8 mouse cellular contexts compared by ENCODE assay signal in genomic region chr1:91251148-91251650, GRCm38 (mm10). TPM values are rescaled to one million over a fixed set of nuclear protein-coding genes. Genes with fewer than 3 reads are reported as not detected.
DNase-seq lines count a peak whose midpoint lies in the region; ATAC-seq and TF ChIP-seq lines count a peak whose summit lies in the region.

No protein-coding gene starts in this region.

- peaks cover 56% of the 10 kb centered on the region for H3K4me1 ChIP-seq in G1E (ENCODE audit: insufficient read depth, low read depth, low read length)
- H3K4me1 ChIP-seq in forebrain, postnatal 0 days (ENCODE audit: insufficient read depth): peaks cover 12% of the 10 kb centered on the region; the same call in 1 of the 2 replicates
- peaks cover 23% of the 10 kb centered on the region for H3K4me1 ChIP-seq in limb, embryonic 12.5 days (replicated peaks)

- 52% methylated on average over 5 of the region's 5 CpGs for WGBS in forebrain, postnatal 0 days
- 48% methylated on average over 5 of the region's 5 CpGs for WGBS in limb, embryonic 12.5 days

- H3K4me3 ChIP-seq in gastrocnemius, adult 2 months: peak overlapping the region; percentile 84
- peak overlapping the region; percentile 91 for H3K4me3 ChIP-seq in G1E (ENCODE audit: low read depth, low read length)
- H3K4me3 ChIP-seq in forebrain, postnatal 0 days (ENCODE audit: low read depth, low read length): peak overlapping the region; percentile 94
- H3K4me3 ChIP-seq in limb, embryonic 12.5 days (replicated peaks): peak overlapping the region; percentile 100

- no peak for DNase-seq in gastrocnemius, adult 2 months
- no peak for DNase-seq in gastrocnemius, postnatal 4 days (ENCODE audit: low spot score in 2 of 2)
- DNase-seq in G1E (ENCODE audit: low spot score): no peak
- no peak for DNase-seq in forebrain, postnatal 0 days
- peak; percentile 41 for DNase-seq in naive thymus-derived CD4-positive, alpha-beta T cell, adult 2 months (ENCODE audit: low read depth)
- no peak for DNase-seq in urinary bladder, postnatal 4 days (ENCODE audit: low spot score in 2 of 2)
- no peak for DNase-seq in urinary bladder, adult 2 months (ENCODE audit: low spot score)

- intact Hi-C loops in gastrocnemius, adult 2 months (cut with DNase I): loop anchor here (10.0 kb wide), 1 partner anchor 134 kb away; no protein-coding TSS in a partner anchor

- no peaks in the 10 kb centered on the region for H3K9me3 ChIP-seq in G1E (replicated peaks)
- H3K9me3 ChIP-seq in forebrain, postnatal 0 days (ENCODE audit: low read length): no peaks in the 10 kb centered on the region
- no peaks in the 10 kb centered on the region for H3K9me3 ChIP-seq in limb, embryonic 12.5 days

- peak overlapping the region; percentile 88 for H3K9ac ChIP-seq in forebrain, postnatal 0 days
- peak overlapping the region; percentile 96 for H3K9ac ChIP-seq in limb, embryonic 12.5 days (replicated peaks)

- H3K36me3 ChIP-seq in G1E (replicated peaks): peaks cover 35% of the 10 kb centered on the region
- no peaks in the 10 kb centered on the region for H3K36me3 ChIP-seq in forebrain, postnatal 0 days (ENCODE audit: insufficient read depth)
- 0 out of 2 replicates have a peak, but pooled peaks cover 5% of the 10 kb centered on the region for H3K36me3 ChIP-seq in limb, embryonic 12.5 days

- H3K27me3 ChIP-seq in G1E (ENCODE audit: insufficient read depth, low read length): no peaks in the 10 kb centered on the region
- H3K27me3 ChIP-seq in forebrain, postnatal 0 days (ENCODE audit: insufficient read depth, low read length): no peaks in the 10 kb centered on the region
- no peaks in the 10 kb centered on the region for H3K27me3 ChIP-seq in limb, embryonic 12.5 days

- peak overlapping the region; percentile 97 for H3K27ac ChIP-seq in gastrocnemius, adult 2 months
- H3K27ac ChIP-seq in forebrain, postnatal 0 days (ENCODE audit: low read depth, low read length): no peak overlapping the region
- H3K27ac ChIP-seq in limb, embryonic 12.5 days: no peak overlapping the region

- no peak for ATAC-seq in G1E (ENCODE audit: extremely low read depth, insufficient number of reproducible peaks, low FRiP score, poor library complexity, severe bottlenecking)
- no peak for ATAC-seq in forebrain, postnatal 0 days
- no peak for ATAC-seq in limb, embryonic 12.5 days (ENCODE audit: insufficient number of reproducible peaks, insufficient read depth, low FRiP score, low TSS enrichment, low read depth)

- TF ChIP-seq CTCF in gastrocnemius, adult 2 months (IDR thresholded peaks at IDR 0.05): no peak
- TF ChIP-seq CTCF in G1E (IDR thresholded peaks at IDR 0.05; ENCODE audit: low read depth, low read length): no peak
- TF ChIP-seq CTCF in forebrain, postnatal 0 days (IDR thresholded peaks at IDR 0.05; ENCODE audit: low read depth): no peak

- H3K4me2 ChIP-seq in forebrain, postnatal 0 days (ENCODE audit: low read depth): peak overlapping the region; percentile 71
- peak overlapping the region; percentile 87 for H3K4me2 ChIP-seq in limb, embryonic 12.5 days

RNA-seq across cellular contexts. Expression of gene Ube2f, which starts 1.1 kb away (rescaled TPM):
- 10 to 100 TPM; 52.1 to 61.6 TPM for total RNA-seq in gastrocnemius, adult 2 months (2021)
- 10 to 100 TPM; 52.5 to 55.5 TPM for total RNA-seq in gastrocnemius, postnatal 4 days (2021)
- 85.6 and 90.7 TPM in 2 replicates for total RNA-seq in G1E (2014; fragmentation: Nextera tagmentation)
- total RNA-seq in G1E (2017): 52.9 and 61.3 TPM in 2 replicates
- 11.9 and 16.6 TPM in 2 replicates for polyA plus RNA-seq in G1E (2012)
- 38.1 and 38.7 TPM in 2 replicates for total RNA-seq in forebrain, postnatal 0 days (2014; rRNA removed)
- 44.1 and 45.3 TPM in 2 replicates for polyA plus RNA-seq in forebrain, postnatal 0 days (2015; fragmentation: Nextera tagmentation; extraction: Ambion mirVana)
- polyA plus RNA-seq in limb, embryonic 12.5 days (2016; fragmentation: Nextera tagmentation; extraction: Ambion mirVana): 70.2 and 71.1 TPM in 2 replicates
- 54.3 and 68.9 TPM in 2 replicates for polyA plus RNA-seq in urinary bladder, adult 2 months (2012; rRNA removed)

RNA-seq across cellular contexts. Expression of gene Scly, which starts 46.9 kb away (rescaled TPM):
- 10 to 100 TPM in 1 of 2 experiments, 1 to 10 TPM in 1; 8.1 to 11.5 TPM for total RNA-seq in gastrocnemius, adult 2 months (2021)
- 10 to 100 TPM; 10.9 to 11.5 TPM for total RNA-seq in gastrocnemius, postnatal 4 days (2021)
- 16.0 and 16.6 TPM in 2 replicates for total RNA-seq in G1E (2014; fragmentation: Nextera tagmentation)
- total RNA-seq in G1E (2017): 8.1 and 10.5 TPM in 2 replicates
- 9.5 and 10.1 TPM in 2 replicates for polyA plus RNA-seq in G1E (2012)
- 6.7 and 8.7 TPM in 2 replicates for total RNA-seq in forebrain, postnatal 0 days (2014; rRNA removed)
- polyA plus RNA-seq in forebrain, postnatal 0 days (2015; fragmentation: Nextera tagmentation; extraction: Ambion mirVana): 5.4 and 6.4 TPM in 2 replicates
- 12.3 and 13.7 TPM in 2 replicates for polyA plus RNA-seq in limb, embryonic 12.5 days (2016; fragmentation: Nextera tagmentation; extraction: Ambion mirVana)
- 21.1 and 21.8 TPM in 2 replicates for polyA plus RNA-seq in urinary bladder, adult 2 months (2012; rRNA removed)
